Mouse (Mus musculus) brain, embryonic 14.5 days (tissue): ENCODE data around the gene Sipa1l2.

Experiments used
- CTCF ChIP-seq: fragments of 200-500 bp; IDR thresholded peaks from 2 replicates; pipeline ENCODE4 v1.5.1; 2012; ENCODE audit warnings: inconsistent platforms, mild to moderate bottlenecking, moderate library complexity, borderline replicate concordance; ENCODE audit not compliant: insufficient read depth, insufficient read length; ENCODE audit errors: extremely low read depth
- POLR2A ChIP-seq: fragments of 200-500 bp; IDR thresholded peaks from 2 replicates; pipeline ENCODE4 v1.6.1; 2012; ENCODE audit warnings: mild to moderate bottlenecking, inconsistent platforms, borderline replicate concordance; ENCODE audit not compliant: poor library complexity, insufficient read depth, insufficient read length, severe bottlenecking; ENCODE audit errors: extremely low read depth

GRCm38 (mm10) chr8:125428979-125429690, 140.5 kb downstream of the Sipa1l2 start:
- TF ChIP-seq CTCF (no peak), POLR2A (no peak)
